Mouse (Mus musculus): ENCODE results near the gene Dnah3.

GRCm38 (mm10) chr7:119959491-119959890, 135.6 kb downstream of the Dnah3 start:
- no peak for TF ChIP-seq POLR2A (IDR thresholded peaks at IDR 0.05; ENCODE audit: low read depth, low read length)
- no peak for TF ChIP-seq CTCF (IDR thresholded peaks at IDR 0.05; ENCODE audit: extremely low read depth, insufficient read depth, insufficient read length, insufficient replicate concordance)

Measured in spleen, adult 2 months (tissue).